Mouse (Mus musculus): ENCODE data around the gene Slc2a3.
"Not testable (repeated sequence)": the region's sequence is repeated elsewhere in the genome, so short reads cannot be mapped to it uniquely, and the experiment has no call there.

Gene Slc2a3

DNA sequence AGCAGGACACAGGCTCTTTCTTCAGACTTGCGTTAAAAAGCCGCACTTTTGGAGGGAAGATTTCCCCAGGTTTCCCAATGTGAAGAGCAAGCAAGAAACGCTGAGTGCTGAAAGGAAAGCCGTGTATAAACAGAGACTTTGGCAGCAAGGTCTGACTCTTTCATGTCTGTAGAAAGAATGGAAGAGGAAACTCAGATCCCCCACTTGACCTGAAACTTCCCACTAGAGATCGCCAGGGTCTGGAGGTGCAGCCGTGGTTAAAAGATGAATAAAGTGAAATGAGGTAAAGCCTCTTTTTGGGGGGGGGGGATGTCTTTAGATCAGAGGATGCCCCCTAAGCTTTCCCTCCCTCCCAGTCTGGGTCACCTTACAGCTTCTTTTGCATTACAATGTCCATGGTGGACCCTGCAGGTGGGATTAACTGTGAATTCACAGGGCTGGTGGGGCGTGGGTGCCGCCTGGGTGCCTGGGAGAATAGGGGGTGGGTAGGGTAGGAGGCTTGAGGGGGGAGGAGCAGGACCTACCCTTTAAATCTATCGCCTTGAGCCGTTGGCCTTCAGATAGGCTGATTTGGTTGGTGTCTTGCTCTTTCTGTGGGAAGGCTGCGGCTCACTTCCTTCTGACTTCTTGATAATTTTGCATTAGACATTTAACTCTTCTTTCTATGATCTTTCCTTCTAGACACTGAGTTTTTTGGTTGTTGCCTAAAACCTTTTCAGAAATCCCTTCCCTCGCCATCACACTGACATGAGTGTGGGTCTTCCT, 94.2 kb downstream of the Slc2a3 start, which contains the start of gene Nanog:
TSS of gene Nanog (plus strand) at position 454 of the 765 bp plus-strand sequence.
- DNase-seq (ENCODE audit: low spot score), result no peak

DNA sequence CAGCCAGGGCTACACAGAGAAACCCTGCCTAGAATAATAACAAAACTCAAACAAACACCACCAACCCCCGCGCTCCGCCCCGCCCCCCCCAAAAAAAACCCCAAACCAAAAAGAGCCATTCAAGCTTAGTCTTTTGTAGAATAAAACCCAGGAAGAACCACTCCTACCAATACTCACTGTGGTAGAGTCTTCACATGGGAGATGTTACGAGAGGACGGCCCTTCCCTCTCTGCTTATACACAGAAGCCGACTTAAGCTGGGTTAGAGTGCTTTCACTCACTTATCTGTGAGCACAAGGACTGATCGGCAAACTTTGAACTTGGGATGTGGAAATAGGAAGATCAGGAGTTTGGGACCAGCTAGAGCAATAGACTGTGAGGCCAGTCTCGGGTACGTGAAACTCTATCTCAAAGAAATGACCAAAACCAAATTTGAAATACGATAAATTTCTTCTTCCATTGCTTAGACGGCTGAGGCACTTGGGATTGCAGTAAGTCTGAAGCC, 95.1 kb downstream of the Slc2a3 start:
- no peak for DNase-seq (ENCODE audit: low spot score)

DNA sequence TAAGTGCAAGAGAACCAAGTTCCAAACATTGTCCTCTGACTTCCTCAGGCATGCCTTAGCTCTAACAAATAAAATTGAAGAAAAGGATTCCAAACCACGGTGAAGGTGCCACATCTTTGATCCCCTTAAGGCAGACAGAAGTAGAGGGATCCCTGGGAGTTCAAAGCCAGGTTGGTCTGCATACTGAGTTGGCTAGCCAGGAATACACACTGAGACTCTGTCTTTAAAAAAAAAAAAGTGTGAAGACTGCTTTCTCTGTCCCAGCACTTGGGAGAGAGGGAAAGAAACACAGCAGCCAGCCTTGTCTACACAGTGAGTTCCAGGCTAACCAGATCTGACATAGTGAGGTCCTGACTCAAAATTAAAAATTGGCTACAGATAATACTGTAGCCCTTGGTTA, 97.7 kb downstream of the Slc2a3 start:
- DNase-seq (ENCODE audit: low spot score), result no peak

DNA sequence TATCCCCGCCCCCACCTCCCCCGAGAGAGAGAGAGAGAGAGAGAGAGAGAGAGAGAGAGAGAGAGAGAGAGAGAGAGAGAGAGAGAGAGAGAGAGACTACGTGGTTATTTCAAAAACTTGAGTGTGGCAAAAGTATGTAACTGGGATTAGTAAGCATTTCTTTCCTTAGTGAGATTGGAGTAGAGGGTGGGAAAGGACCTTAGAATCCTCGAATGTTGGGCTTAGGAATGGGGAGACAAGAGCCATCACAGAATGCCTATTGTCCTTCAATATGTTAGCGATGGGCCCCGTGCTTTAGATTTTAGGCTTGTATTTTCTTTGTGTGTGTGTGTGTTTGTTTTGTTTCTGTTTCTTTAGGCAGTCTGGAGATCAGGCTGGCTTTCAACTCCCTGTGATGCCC, 98.2 kb downstream of the Slc2a3 start:
- no peak for DNase-seq (ENCODE audit: low spot score)

DNA sequence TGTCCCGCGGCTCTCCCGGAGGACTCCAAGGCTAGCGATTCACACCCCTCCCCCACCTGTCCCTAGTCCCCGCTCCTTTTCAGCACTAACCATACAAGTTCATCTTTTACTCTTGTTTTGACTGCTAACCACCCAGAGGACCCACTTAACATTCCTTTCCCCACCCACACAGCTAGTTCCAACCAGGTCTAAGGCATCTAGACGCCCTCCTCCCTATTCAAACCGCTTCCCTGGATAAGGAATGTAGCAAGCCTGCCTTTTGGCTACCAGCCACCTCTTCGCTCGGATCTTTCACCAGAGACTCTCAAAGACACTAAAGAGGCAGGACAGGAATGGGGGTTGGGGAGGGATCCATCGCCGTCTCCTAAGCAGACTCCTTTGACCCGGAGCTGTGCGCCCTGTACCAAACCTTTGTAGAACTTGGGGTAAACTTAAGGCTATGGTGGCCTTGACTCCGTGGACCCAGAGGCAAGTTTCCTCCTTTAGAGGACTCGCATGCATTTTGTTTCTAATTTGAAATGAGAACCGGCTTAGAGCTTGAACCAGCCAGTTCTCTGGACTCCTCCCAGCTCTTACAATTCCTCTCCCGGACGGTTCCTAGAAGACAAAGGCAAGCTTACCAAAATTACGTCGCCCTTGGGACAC, 98.8 kb downstream of the Slc2a3 start:
- DNase-seq (ENCODE audit: low spot score), result no peak

DNA sequence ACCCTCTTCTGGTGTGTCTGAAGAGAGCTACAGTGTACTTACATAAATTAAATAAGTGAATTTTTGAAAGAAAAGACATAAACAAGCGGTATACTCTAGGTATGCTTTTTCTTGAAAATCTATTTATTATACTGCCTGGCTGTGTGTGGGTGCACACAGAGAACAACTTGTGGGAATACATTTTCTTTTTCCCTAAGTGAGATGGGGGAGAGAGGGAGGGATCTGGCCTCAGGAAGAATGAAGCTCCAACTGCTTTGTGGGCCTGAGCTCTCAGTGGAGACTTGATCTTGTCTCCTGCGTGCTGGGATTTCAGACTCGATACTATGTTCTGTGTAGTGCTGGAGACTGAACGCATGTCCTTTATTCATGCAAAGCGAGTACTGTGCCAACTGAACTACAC, 99.6 kb downstream of the Slc2a3 start:
- DNase-seq (ENCODE audit: low spot score), result no peak

DNA sequence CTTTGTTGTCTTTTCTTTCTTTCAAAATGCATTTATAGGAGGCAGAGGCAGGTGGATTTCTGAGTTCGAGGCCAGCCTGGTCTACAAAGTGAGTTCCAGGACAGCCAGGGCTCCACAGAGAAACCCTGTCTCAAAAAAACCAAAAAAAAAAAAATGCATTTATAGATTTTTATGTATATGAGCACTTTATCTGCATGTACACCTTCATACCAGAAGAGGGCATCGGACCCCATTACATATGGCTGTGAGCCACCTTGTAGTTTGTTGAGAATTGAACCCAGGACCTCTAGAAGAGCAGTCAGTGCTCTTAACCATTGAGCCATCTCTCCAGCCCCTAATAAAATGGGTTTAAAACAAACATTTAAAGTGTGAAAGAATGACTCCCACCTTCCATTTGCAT, 101.8 kb downstream of the Slc2a3 start:
- not testable (repeated sequence) for DNase-seq (ENCODE audit: low spot score)

DNA sequence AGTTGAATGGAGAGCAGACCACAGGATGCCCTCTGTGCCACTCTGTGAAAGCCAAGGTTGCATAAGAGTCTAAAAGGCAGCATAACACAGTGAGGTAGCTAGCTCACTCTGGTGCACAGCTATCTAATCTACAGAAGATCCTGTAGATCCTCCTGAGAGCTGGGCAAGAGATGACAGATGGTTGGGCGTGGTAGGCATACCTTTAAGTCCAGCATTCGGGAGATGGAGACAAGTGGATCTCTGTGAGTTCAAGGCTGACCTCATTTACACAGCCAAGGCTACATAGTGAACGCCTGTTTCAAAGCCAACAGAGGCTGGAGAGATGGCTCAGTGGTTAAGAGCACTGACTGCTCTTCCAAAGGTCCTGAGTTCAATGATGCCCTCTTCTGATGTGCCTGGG, 106.0 kb downstream of the Slc2a3 start:
- DNase-seq (ENCODE audit: low spot score), result no peak

DNA sequence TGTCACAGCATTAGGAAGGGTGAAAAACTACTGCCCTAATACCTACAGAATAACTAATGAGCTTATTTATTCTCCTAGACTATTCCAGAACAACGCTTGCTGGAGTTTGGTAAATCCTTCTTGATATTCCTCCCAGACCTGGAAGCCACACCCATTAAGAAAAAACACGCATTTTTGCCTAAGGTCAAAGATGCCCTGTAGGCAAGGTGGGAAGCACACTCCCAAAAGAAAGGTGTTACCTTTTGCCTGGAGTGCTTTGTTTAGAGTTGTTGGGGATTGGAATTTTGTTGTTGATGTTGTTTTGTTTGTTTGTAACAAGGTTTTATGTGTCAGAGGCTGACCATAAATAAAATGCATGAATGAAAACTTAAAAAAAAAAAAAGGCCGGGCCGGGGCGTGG, 111.4 kb downstream of the Slc2a3 start:
- no peak for DNase-seq (ENCODE audit: low spot score)

DNA sequence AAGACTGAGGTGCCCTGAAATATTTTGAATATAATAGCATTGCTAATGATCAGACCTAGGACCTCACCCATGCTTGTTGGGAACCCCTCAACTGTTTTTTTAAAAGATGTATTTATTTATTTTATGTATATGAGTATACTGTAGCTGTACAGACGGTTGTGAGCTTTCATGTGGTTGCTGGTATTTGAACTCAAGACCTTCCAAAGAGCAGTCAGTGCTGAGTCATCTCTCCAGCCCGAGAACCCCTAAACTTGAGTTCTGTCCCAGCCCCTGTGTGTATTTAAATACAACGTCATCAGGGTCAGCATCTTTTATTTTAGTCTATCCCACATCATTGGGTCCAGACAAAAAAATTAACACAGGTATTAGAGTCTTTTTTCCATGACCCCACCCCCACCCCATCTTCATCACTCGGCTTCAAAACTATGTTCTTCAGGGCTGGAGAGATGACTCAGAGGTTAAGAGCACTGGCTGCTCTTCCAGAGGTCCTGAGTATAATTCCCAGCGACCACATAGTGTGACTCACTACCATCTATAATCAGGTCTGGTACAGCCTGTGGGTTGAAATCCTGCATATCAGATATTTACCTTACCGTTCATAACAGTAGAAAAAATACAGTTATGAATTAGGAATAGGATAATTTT, 111.9 kb downstream of the Slc2a3 start:
- no peak for DNase-seq (ENCODE audit: low spot score)

DNA sequence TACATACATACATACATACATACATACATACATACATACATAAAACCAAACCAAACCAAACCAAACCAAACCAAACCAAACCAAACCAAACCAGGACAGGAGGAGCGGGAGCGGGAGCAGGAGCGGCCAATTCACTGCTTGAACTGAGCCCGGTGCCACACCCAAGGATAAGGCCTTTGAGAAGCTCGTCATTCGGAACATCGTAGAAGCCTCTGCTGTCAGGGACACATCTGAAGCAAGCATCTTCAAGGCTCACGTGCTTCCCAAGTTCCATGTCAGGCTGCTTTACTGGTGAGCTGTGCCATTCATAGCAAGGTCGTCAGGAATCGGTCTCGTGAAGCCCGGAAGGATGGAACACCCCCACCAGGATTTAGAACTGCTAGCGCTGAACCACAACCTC, 114.7 kb downstream of the Slc2a3 start:
- no peak for DNase-seq (ENCODE audit: low spot score)

DNA sequence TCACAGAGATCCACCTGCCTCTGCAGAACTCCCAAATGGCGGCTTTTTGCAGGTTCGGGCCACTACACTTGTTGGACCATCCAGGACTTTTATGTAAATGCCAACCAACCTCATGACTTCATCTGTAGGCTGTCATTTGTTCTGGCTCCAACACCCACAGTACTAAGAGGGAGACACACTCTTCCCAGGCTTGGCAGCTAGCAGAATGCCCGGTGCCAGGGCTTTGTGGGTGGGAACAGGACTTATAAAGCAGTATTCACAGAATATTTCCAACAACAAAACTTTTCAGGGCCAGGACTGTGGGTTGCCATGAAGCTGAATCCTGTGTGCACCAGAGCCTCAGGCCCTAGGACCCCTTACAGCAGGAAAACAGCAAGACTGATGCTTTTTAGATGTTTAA, 118.8 kb downstream of the Slc2a3 start:
- no peak for DNase-seq (ENCODE audit: low spot score)

Data from c-Kit-positive CD71-positive TER-119-positive erythroid progenitor cells, embryonic 14.5 days (primary cell).